25 mouse cellular contexts compared by ENCODE assay signal in the genomic region with DNA sequence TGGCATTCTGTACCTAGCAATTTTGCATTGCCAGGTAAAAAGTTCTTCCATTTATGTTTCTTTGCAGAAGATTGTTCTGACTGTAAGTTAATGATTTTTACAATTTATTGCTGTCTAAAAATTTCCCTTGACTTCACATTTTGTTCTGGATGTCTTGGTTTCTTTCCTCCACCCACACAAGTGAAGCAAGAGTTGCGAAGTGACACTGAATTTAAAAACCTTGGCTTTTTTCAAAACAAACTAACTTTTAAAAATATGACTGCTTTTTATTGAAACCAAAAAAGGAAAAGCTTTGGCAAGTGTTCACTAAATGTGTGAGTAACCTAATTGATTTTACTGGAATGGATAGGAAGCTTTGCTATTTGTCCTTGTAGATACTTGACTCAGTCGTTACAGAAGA. TPM values are rescaled to one million over a fixed set of nuclear protein-coding genes. Genes with fewer than 3 reads are reported as not detected.
DNase-seq lines count a peak whose midpoint lies in the region; ATAC-seq and TF ChIP-seq lines count a peak whose summit lies in the region.
"Had no signal": no experiment of that assay in that cellular context is flagged by ENCODE, and none has a peak within 500 bp of the region (broad histone marks: within the 10 kb centered on the region; RNA-seq: fewer than 3 reads in every experiment).

No protein-coding gene starts in this region.

- no peaks in the 10 kb centered on the region for H3K9me3 ChIP-seq in liver, embryonic 11.5 days (ENCODE audit: control insufficient read depth, low read length)
- no peaks in the 10 kb centered on the region for H3K9me3 ChIP-seq in embryonic facial prominence, embryonic 10.5 days
- H3K9me3 ChIP-seq: embryonic facial prominence, embryonic 13.5 days; hindbrain, embryonic 10.5 days; hindbrain, embryonic 13.5 days had no signal

- no peak overlapping the region for H3K9ac ChIP-seq in liver, adult 2 months (ENCODE audit: low read depth, low read length)
- no peak overlapping the region for H3K9ac ChIP-seq in liver, embryonic 11.5 days (ENCODE audit: low read depth, low read length)
- H3K9ac ChIP-seq: embryonic facial prominence, embryonic 13.5 days; forebrain, postnatal 0 days; hindbrain, embryonic 13.5 days had no signal

- no peak for TF ChIP-seq POLR2A in liver, adult 2 months (IDR thresholded peaks at IDR 0.05; ENCODE audit: extremely low read depth, insufficient read depth, low read length)

- H3K4me1 ChIP-seq in liver, adult 2 months (ENCODE audit: control insufficient read depth, insufficient read depth, low read length) = peaks cover 4% of the 10 kb centered on the region; the same call in 1 of the 2 replicates
- peaks cover 10% of the 10 kb centered on the region for H3K4me1 ChIP-seq in liver, embryonic 11.5 days (replicated peaks; ENCODE audit: control insufficient read depth, insufficient read depth, low read length)
- no peaks in the 10 kb centered on the region for H3K4me1 ChIP-seq in embryonic facial prominence, embryonic 10.5 days

- H3K36me3 ChIP-seq in liver, adult 2 months (ENCODE audit: control insufficient read depth, insufficient read depth, low read length) = no peaks in the 10 kb centered on the region
- H3K36me3 ChIP-seq in liver, embryonic 11.5 days (ENCODE audit: control insufficient read depth, insufficient read depth, low read length) = 0 out of 2 replicates have a peak, but pooled peaks cover 5% of the 10 kb centered on the region
- H3K36me3 ChIP-seq in embryonic facial prominence, embryonic 10.5 days (replicated peaks) = peaks cover 21% of the 10 kb centered on the region

- TF ChIP-seq CTCF in liver, adult 2 months (IDR thresholded peaks at IDR 0.05; ENCODE audit: low read depth, low read length) = no peak

- H3K4me3 ChIP-seq in liver, adult 2 months (ENCODE audit: insufficient read depth, low read depth, low read length) = no peak overlapping the region
- H3K4me3 ChIP-seq in liver, embryonic 11.5 days (ENCODE audit: low read depth, low read length) = no peak overlapping the region
- H3K4me3 ChIP-seq in embryonic facial prominence, embryonic 10.5 days = no peak overlapping the region
- H3K4me3 ChIP-seq: embryonic facial prominence, embryonic 13.5 days; erythroblast, embryonic 14.5 days; heart, adult 2 months; hindbrain, embryonic 10.5 days; hindbrain, embryonic 13.5 days had no signal

- no peak overlapping the region for H3K27ac ChIP-seq in liver, adult 2 months (replicated peaks; ENCODE audit: insufficient read depth, low read depth, low read length)
- H3K27ac ChIP-seq in liver, embryonic 11.5 days (ENCODE audit: low read depth, low read length) = no peak overlapping the region
- H3K27ac ChIP-seq in embryonic facial prominence, embryonic 10.5 days (replicated peaks) = no peak overlapping the region
- H3K27ac ChIP-seq: embryonic facial prominence, embryonic 13.5 days; heart, adult 2 months; hindbrain, embryonic 10.5 days; hindbrain, embryonic 13.5 days had no signal

- no peak for ATAC-seq in liver, embryonic 11.5 days (replicated peaks; ENCODE audit: low FRiP score)
- ATAC-seq: CD4-positive, CD25-positive, alpha-beta regulatory T cell, adult 4 months; forebrain, embryonic 14.5 days; forebrain, postnatal 0 days; hindbrain, embryonic 16.5 days; intestine, postnatal 0 days had no signal

- WGBS in liver, adult 2 months = 14% methylated on average over 2 of the region's 2 CpGs
- 90% methylated on average over 2 of the region's 2 CpGs for WGBS in liver, embryonic 11.5 days
- WGBS in embryonic facial prominence, embryonic 10.5 days = 96% methylated on average over 2 of the region's 2 CpGs

- H3K79me2 ChIP-seq in liver, adult 2 months (ENCODE audit: control insufficient read depth, insufficient read depth, low read length) = peaks cover 33% of the 10 kb centered on the region

- no peaks in the 10 kb centered on the region for H3K27me3 ChIP-seq in liver, adult 2 months (ENCODE audit: control insufficient read depth, insufficient read depth, low read length)
- H3K27me3 ChIP-seq in liver, embryonic 11.5 days (replicated peaks; ENCODE audit: control insufficient read depth, insufficient read depth, low read length) = no peaks in the 10 kb centered on the region
- no peaks in the 10 kb centered on the region for H3K27me3 ChIP-seq in embryonic facial prominence, embryonic 10.5 days (replicated peaks; ENCODE audit: low read depth, poor library complexity, severe bottlenecking)
- H3K27me3 ChIP-seq: embryonic facial prominence, embryonic 13.5 days; hindbrain, embryonic 13.5 days had no signal

- no peak overlapping the region for H3K4me2 ChIP-seq in liver, embryonic 11.5 days
- H3K4me2 ChIP-seq: embryonic facial prominence, embryonic 13.5 days; heart, embryonic 11.5 days; hindbrain, embryonic 13.5 days had no signal

- DNase-seq in liver, adult 2 months (ENCODE audit: extremely low read depth, low read depth, low spot score) = peak; percentile 37
- no peak for DNase-seq in liver, embryonic 11.5 days (ENCODE audit: low spot score)
- DNase-seq in brain, adult 2 months (ENCODE audit: low read depth, low spot score) = peak; percentile 58
- DNase-seq in induced T-regulatory cell, adult 2 months (ENCODE audit: low read depth) = peak; percentile 42
- no peak for DNase-seq in embryonic facial prominence, embryonic 10.5 days (ENCODE audit: low spot score)
- no peak for DNase-seq in kidney, adult 9 months
- DNase-seq: adrenal gland, adult 8-10 months; adrenal gland, postnatal 25 days; cerebellum, adult 2 months; cerebellum, adult 9-11 months; cerebellum, postnatal 25 days; forebrain, postnatal 0 days; gastrocnemius, postnatal 10 days; gastrocnemius, postnatal 36 days; heart, adult 2 months; heart, postnatal 36 days had no signal

RNA-seq across cellular contexts. Expression of gene Peli1, which starts 18.2 kb away (rescaled TPM):
- 15.4 and 19.9 TPM in 2 replicates for total RNA-seq in liver, adult 2 months (2014; rRNA removed)
- polyA plus RNA-seq in liver, adult 2 months (2012; rRNA removed) = 5.6 and 7.5 TPM in 2 replicates
- polyA plus RNA-seq in liver, embryonic 11.5 days (2014; fragmentation: Nextera tagmentation; extraction: Ambion mirVana) = 25.2 and 26.7 TPM in 2 replicates
- 63.9 and 68.7 TPM in 2 replicates for polyA plus RNA-seq in embryonic facial prominence, embryonic 10.5 days (2016; fragmentation: Nextera tagmentation; extraction: Ambion mirVana)

Comparison
In these comparisons a context has a peak if more than half of its experiments do, and no peak if none do; other contexts are left out.
1. DNase-seq: peak in liver, adult 2 months (single experiment), brain, adult 2 months (single experiment) and induced T-regulatory cell, adult 2 months (single experiment); none in liver, embryonic 11.5 days (single experiment), embryonic facial prominence, embryonic 10.5 days (single experiment) and kidney, adult 9 months (single experiment).